In genomic region chr10:61834288-61834687, GRCm38 (mm10) we compare ENCODE assay signal across 20 mouse cellular contexts. TPM values are rescaled to one million over a fixed set of nuclear protein-coding genes. Genes with fewer than 3 reads are reported as not detected.
A peak's percentile ranks its signal among the peaks of the same experiment; 100 is the strongest.
DNase-seq lines count a peak whose midpoint lies in the region; TF ChIP-seq lines count a peak whose summit lies in the region.
"Had no signal": no experiment of that assay in that cellular context is flagged by ENCODE, and none has a peak within 500 bp of the region (broad histone marks: within the 10 kb centered on the region; RNA-seq: fewer than 3 reads in every experiment).

No protein-coding gene starts in this region.

- H3K27me3 ChIP-seq in E14TG2a.4 (ENCODE audit: insufficient read depth, low read length), result 0 out of 2 replicates have a peak, but pooled peaks cover 5% of the 10 kb centered on the region
- H3K27me3 ChIP-seq: embryonic facial prominence, embryonic 12.5 days; forebrain, embryonic 13.5 days; forebrain, embryonic 15.5 days had no signal

- no peaks in the 10 kb centered on the region for H3K9me3 ChIP-seq in E14TG2a.4 (ENCODE audit: low read length)
- H3K9me3 ChIP-seq: embryonic facial prominence, embryonic 12.5 days; forebrain, embryonic 13.5 days; forebrain, embryonic 15.5 days; G1E had no signal

- peak; percentile 56 for DNase-seq in ES-CJ7 (ENCODE audit: low read depth, low spot score)
- DNase-seq in R1 (ENCODE audit: low read depth, low spot score), result peak; percentile 96
- DNase-seq in kidney, adult 11 months, result no peak
- DNase-seq in lung, adult 18-20 months, result no peak
- no peak for DNase-seq in gastrocnemius, postnatal 25 days
- DNase-seq: adrenal gland, adult 8-10 months; adrenal gland, postnatal 14 days; adrenal gland, postnatal 36 days; cerebellum, adult 11-12 months; cerebellum, adult 2 months; cerebellum, adult 9-10 months; cerebellum, postnatal 10 days; cerebellum, postnatal 25 days; embryo, embryonic 11 days; forebrain, postnatal 0 days had no signal

- no peak for TF ChIP-seq CTCF in E14TG2a.4 (conservative IDR thresholded peaks at IDR 0.05; ENCODE audit: low read length)

- peak overlapping the region; percentile 18 for H3K4me3 ChIP-seq in E14TG2a.4 (replicated peaks; ENCODE audit: low read length)
- H3K4me3 ChIP-seq: embryonic facial prominence, embryonic 12.5 days; forebrain, embryonic 13.5 days; forebrain, embryonic 15.5 days had no signal

- peaks cover 70% of the 10 kb centered on the region for H3K4me1 ChIP-seq in E14TG2a.4 (replicated peaks; ENCODE audit: low read depth, low read length)

- no peaks in the 10 kb centered on the region for H3K36me3 ChIP-seq in E14TG2a.4 (ENCODE audit: insufficient read depth, low read length)
- H3K36me3 ChIP-seq: embryonic facial prominence, embryonic 12.5 days; forebrain, embryonic 15.5 days; G1E had no signal

RNA-seq across cellular contexts. Expression of gene H2afy2, which starts 50.3 kb away (rescaled TPM):
- total RNA-seq in gastrocnemius, postnatal 25 days (2021), result under 1 TPM; 0.72 to 0.92 TPM

Comparison
In these comparisons a context has a peak if more than half of its experiments do, and no peak if none do; other contexts are left out.
1. DNase-seq: peak in ES-CJ7 (single experiment) and R1 (single experiment); none in kidney, adult 11 months (single experiment), lung, adult 18-20 months (0 of 2) and gastrocnemius, postnatal 25 days (single experiment).